Mouse (Mus musculus) lung, postnatal 0 days (tissue): Measurements from ENCODE around the gene Copb1.

ENCODE experiments used
- CTCF ChIP-seq: IDR thresholded peaks from 2 replicates; pipeline ENCODE4 v1.5.1; 2016; ENCODE audit warnings: antibody characterized with exemption, mild to moderate bottlenecking
- EP300 ChIP-seq: IDR thresholded peaks from 2 replicates; pipeline ENCODE4 v1.6.1; 2016; ENCODE audit warnings: antibody characterized with exemption, mild to moderate bottlenecking, control low read depth

GRCm38 (mm10) chr7:114171354-114172097, 83.0 kb downstream of the Copb1 start:
- TF ChIP-seq CTCF: no peak
- peak; percentile 89 for TF ChIP-seq EP300
